Mouse (Mus musculus) fat pad, adult 2 months (tissue): Measurements from ENCODE around the gene Scarf1.
A peak's percentile ranks its signal among the peaks of the same experiment; 100 is the strongest.

Source experiments
- DNase-seq: peaks from one replicate; pipeline ENCODE4 v3.0.0-alpha.2; 2011; ENCODE audit warnings: low read depth, low spot score; ENCODE audit errors: extremely low read depth

Gene Scarf1

GRCm38 (mm10) chr11:75562840-75563239 is 49.5 kb downstream of the Scarf1 start:
- DNase-seq: no peak

GRCm38 (mm10) chr11:75563851-75564548 is 50.7 kb downstream of the Scarf1 start:
- no peak for DNase-seq

DNA sequence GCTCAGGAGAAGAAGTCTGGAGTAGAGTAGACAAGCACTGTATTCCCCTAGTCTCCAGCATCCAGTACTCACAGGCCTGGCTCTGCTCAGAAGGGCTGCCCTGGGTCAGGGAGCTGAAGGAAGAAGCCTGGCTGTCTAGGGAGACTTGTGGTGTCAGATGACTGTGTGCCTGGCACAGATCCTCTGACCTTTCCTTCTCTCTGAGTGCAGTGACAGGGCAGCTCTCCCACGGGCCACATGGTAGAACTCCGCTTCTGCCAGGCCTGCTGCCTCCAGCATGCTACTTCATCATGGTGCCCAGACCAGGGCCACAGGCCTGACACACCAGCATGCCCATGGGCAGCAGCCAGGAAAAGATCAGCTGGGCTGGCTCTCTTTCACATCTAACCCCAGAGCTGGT is 52.5 kb downstream of the Scarf1 start:
- DNase-seq: no peak

GRCm38 (mm10) chr11:75566276-75567196 is 53.2 kb downstream of the Scarf1 start:
- DNase-seq: no peak

GRCm38 (mm10) chr11:75567346-75568114 is 54.2 kb downstream of the Scarf1 start:
- DNase-seq: no peak

DNA sequence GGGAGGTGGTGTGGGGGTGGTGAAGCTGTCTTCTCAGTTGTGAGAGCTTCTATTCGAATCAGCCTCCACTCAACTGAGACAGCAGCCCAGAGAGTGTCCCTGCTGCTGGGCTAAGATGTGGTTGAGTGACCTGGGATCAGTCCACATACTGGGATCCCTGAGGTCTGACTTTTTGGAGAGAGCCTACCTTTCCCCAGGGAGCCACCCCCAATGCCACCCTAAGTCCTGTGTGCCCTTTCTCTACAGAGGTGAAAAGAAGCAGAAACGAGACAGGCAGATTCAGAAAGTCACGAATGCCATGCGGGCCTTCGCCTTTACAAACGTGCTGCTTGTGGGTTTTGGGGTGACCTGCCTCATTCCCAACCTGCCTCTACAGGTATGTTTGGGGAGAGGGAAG is 54.8 kb downstream of the Scarf1 start:
- no peak for DNase-seq

- DNase-seq: no peak
Observed at GRCm38 (mm10) chr11:75568962-75569361, 55.6 kb downstream of the Scarf1 start.

DNA sequence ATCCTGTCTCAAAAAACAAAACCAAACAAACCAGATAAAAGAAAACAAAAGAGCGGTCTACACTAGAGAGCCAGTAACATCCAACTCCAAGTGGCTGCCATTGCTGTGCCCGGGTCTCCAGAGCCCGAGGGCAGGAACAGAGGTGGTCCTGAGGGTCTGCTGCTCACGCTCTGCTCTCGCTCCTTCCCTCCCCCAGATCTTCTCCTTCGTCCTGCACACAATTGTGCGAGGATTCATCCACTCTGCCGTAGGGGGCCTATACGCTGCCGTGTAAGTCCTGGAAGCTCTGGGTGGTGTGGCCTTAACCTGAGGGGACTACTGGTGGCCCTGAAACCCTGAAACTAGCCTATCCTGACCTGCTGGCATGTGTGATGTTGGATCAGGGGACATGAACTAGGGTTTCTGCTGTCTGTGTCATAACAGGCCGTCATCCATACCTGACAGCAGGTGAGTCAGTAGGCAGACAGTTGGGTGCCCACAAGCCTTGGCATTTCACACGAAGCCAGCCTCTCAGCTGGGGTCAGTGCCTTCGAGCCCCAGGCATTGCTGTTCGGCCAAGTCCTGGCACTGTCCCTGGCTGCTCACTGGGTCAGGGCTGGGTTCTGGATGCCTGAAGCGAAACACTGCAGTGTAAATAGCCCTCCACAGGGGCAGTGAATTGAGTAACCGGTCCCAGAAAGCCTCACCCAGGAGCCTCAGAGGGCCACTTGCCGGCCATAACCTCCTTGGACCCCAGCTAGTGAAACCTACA is 57.2 kb downstream of the Scarf1 start:
- DNase-seq: no peak

- DNase-seq: no peak
Observed at GRCm38 (mm10) chr11:75571126-75571990, 58.0 kb downstream of the Scarf1 start.

GRCm38 (mm10) chr11:75572301-75572791 is 59.0 kb downstream of the Scarf1 start:
- no peak for DNase-seq

GRCm38 (mm10) chr11:75572854-75573650 is 59.7 kb downstream of the Scarf1 start:
- peak; percentile 33 for DNase-seq

GRCm38 (mm10) chr11:75574378-75575123 is 61.2 kb downstream of the Scarf1 start:
- DNase-seq: no peak

GRCm38 (mm10) chr11:75575560-75576123 is 62.3 kb downstream of the Scarf1 start:
- DNase-seq: no peak
